Mouse (Mus musculus) left cerebral cortex, adult 8-10 months (tissue): ENCODE measurements around the gene Kptn. TPM values are rescaled to one million over a fixed set of nuclear protein-coding genes. Genes with fewer than 3 reads are reported as not detected.
A peak's percentile ranks its signal among the peaks of the same experiment; 100 is the strongest.

ENCODE experiments used
- DNase-seq, 2 experiments: peaks; one replicate each; pipeline ENCODE4 v3.0.0; 2022; ENCODE audit warnings: low spot score in 2 of 2
- total RNA-seq, 4 experiments: library from RNA; stranded (reverse); gene quantifications; 2 replicates each; pipeline ENCODE4 v1.2.4; 2022

Kptn gene
- total RNA-seq, 4 experiments from 2014 or later, result 41.8 to 46.6 (median 42.4) TPM

DNA sequence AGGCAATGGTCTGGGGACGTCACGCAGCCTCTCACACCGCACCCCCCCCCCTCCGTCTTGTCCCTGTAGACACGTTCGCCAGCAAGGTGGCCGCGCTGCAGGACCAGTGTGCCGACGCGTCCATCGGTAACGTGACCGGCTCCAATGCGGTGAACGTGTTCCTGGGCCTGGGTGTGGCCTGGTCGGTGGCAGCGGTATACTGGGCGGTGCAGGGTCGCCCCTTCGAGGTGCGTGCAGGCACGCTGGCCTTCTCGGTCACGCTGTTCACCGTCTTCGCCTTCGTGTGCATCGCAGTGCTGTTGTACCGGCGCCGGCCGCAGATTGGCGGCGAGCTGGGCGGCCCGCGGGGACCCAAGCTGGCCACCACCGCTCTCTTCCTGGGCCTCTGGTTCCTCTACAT, 39.0 kb downstream of the Kptn start:
- no peak for DNase-seq

DNA sequence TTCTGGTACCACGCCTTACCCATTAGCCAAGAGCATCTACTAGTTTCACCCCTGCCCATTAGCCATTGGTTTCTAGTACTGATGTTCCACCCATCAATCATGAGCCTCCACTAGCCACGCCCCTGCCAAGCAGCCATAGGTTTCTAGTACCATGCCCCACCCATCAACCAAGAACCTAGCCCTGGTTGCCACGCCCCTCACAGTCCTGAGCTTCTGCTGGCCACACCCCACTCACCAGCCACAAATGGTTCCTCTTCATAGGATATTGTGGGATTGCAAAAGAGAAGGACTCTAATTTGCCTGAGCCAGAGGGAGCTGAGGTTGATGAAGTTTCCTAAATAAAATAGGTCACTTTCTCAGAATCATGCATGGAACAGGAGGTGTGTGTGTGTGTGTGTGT, 41.0 kb downstream of the Kptn start:
- no peak for DNase-seq

DNA sequence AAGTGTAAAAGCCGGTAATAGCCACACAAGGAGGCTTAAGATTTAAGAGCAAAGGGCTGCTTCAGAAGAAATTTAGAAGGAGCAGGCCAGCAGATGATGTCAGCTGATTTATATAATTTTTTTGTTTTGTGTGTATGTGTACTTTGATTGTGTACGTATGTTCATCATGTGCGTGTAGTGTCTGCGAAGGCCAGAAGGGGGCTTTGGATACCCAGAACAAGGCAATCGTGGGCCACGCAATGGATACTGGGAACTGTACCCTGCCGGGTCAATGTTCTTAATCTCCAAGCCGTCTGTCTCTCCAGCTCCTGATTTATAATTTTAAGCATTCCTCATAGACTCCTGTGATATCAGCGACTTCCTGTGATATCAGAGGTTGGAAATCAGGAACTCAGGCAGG, 41.6 kb downstream of the Kptn start:
- DNase-seq, result no peak

- DNase-seq, result no peak
Measured at GRCm38 (mm10) chr7:16162036-16162435, 42.3 kb downstream of the Kptn start.

DNA sequence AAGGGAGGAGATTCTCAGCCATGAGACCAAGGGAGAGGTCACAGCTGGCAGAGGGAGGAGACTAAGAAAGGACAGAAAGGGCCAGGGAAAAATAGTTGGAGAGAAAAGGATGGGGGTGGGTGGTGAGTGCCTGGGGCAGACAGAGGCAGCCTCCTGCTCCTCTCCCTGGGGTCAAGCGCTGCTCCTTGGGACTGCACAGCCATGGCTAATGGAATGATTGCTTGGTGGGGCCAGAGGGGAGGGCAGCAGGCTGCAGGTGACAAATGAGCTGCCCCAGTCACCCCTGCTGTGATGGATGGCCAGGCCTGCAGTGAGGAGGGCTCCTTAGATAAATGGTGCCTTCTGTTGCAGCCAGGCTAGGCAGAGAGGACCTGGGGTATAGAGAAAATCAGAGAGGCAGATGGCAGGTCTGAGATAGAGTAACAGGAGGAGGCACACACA, 52.5 kb downstream of the Kptn start:
- DNase-seq, result no peak

- DNase-seq, result no peak
Measured at GRCm38 (mm10) chr7:16172586-16173140, 53.0 kb downstream of the Kptn start.

DNA sequence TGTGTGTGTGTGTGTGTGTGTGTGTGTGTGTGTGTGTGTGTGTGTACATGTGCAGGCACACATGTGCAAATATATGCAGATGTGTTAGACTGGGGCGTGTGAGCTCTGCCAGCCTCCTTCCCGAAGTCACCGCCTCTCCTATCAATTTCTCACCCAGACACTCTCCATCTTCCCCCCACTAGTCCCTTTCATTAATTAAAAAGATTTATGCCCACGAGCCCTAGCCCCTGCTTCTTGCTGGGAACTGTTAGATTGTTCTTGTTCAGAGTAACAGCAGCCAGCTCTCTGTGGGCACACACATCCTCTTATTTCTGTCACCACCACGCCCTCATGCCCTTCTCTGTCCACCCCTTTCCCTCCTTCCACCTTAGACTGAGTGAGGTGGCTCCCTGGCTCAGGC, 53.5 kb downstream of the Kptn start:
- DNase-seq, result no peak

- DNase-seq, result peak in 1 of 2 experiments; percentile 52
Measured at GRCm38 (mm10) chr7:16174597-16175541, 55.2 kb downstream of the Kptn start, which contains the start of gene Meis3. Gene Meis3 (plus strand): TSS chr7:16175090.

- no peak for DNase-seq
Measured at GRCm38 (mm10) chr7:16175542-16175931, 55.8 kb downstream of the Kptn start.

Other genes starting within 250 kb of the Kptn start
- not detected for gene Crx, start 239.9 kb upstream of the Kptn start, total RNA-seq
- under 1 TPM in 2 of 4 experiments, not detected in 2; 0.21 to 0.44 TPM for gene Crxos, start 237.3 kb upstream of the Kptn start, total RNA-seq
- gene Selenow, start 197.5 kb upstream of the Kptn start, total RNA-seq, result 1,000 to 10,000 TPM in 3 of 4 experiments, 100 to 1,000 TPM in 1; 989 to 1,128 (median 1,052) TPM
- 100 to 1,000 TPM; 114 to 149 (median 128) TPM for gene Nop53, start 173.8 kb upstream of the Kptn start, total RNA-seq
- 1 to 10 TPM; 4.6 to 5.9 (median 5.2) TPM for gene Ehd2, start 152.3 kb upstream of the Kptn start, total RNA-seq
- gene Bicra, start 72.0 kb upstream of the Kptn start, total RNA-seq, result 10 to 100 TPM; 10.2 to 15.0 (median 13.0) TPM
- under 1 TPM; 0.59 to 0.81 (median 0.68) TPM for gene Zfp541, start 58.1 kb upstream of the Kptn start, total RNA-seq
- gene Napa, start 21.4 kb upstream of the Kptn start, total RNA-seq, result 100 to 1,000 TPM; 256 to 282 (median 272) TPM
- 100 to 1,000 TPM; 210 to 222 (median 213) TPM for gene Slc8a2, start 9.9 kb downstream of the Kptn start, total RNA-seq
- 10 to 100 TPM; 42.6 to 48.9 (median 46.4) TPM for gene Meis3, start 55.2 kb downstream of the Kptn start, total RNA-seq
- 10 to 100 TPM; 12.4 to 14.5 (median 13.4) TPM for gene Dhx34, start 102.1 kb downstream of the Kptn start, total RNA-seq
- gene C5ar2, start 124.3 kb downstream of the Kptn start, total RNA-seq, result under 1 TPM; 0.30 to 0.67 (median 0.58) TPM
- 1 to 10 TPM in 2 of 4 experiments, under 1 TPM in 2; 0.46 to 3.4 (median 1.7) TPM for gene C5ar1, start 139.6 kb downstream of the Kptn start, total RNA-seq
- 10 to 100 TPM; 34.6 to 36.9 (median 36.6) TPM for gene Inafm1, start 153.7 kb downstream of the Kptn start, total RNA-seq
- 100 to 1,000 TPM in 1 of 4 experiments, 10 to 100 TPM in 3; 80.6 to 105 (median 83.6) TPM for gene Ccdc9, start 166.9 kb downstream of the Kptn start, total RNA-seq
- 10 to 100 TPM in 3 of 4 experiments, 1 to 10 TPM in 1; 9.2 to 15.8 (median 12.0) TPM for gene Bbc3, start 188.5 kb downstream of the Kptn start, total RNA-seq